Mouse (Mus musculus) forebrain, embryonic 16.5 days (tissue): ENCODE measurements around the gene Il4. TPM values are rescaled to one million over a fixed set of nuclear protein-coding genes. Genes with fewer than 3 reads are reported as not detected.

ENCODE experiments used
- ATAC-seq: fragments of 200-750 bp; cut with Nextera tagmentation; 2 replicates; pipeline ENCODE4 v1.8.0; 2017; ENCODE audit warnings: mild to moderate bottlenecking, moderate library complexity
- H3K27ac ChIP-seq: fragments of 300-500 bp; sonication (generic); 2 replicates; pipeline ENCODE4 v1.5.1; 2014; ENCODE audit warnings: low read length, control low read depth
- H3K27me3 ChIP-seq: fragments of 300-500 bp; sonication (generic); replicated peaks from 2 replicates; pipeline ENCODE4 v1.6.1; 2014; ENCODE audit warnings: low read length; ENCODE audit not compliant: control insufficient read depth, insufficient read depth
- H3K36me3 ChIP-seq: fragments of 300-500 bp; sonication (generic); 2 replicates; pipeline ENCODE4 v1.6.1; 2014; ENCODE audit not compliant: control insufficient read depth, insufficient read depth
- H3K4me1 ChIP-seq: fragments of 300-500 bp; sonication (generic); replicated peaks from 2 replicates; pipeline ENCODE4 v1.6.1; 2014; ENCODE audit warnings: low read length; ENCODE audit not compliant: control insufficient read depth, insufficient read depth
- H3K4me2 ChIP-seq: fragments of 300-500 bp; sonication (generic); 2 replicates; pipeline ENCODE4 v1.6.1; 2014; ENCODE audit warnings: mild to moderate bottlenecking, low read length, control low read depth
- H3K4me3 ChIP-seq: fragments of 300-500 bp; sonication (generic); replicated peaks from 2 replicates; pipeline ENCODE4 v1.5.1; 2014; ENCODE audit warnings: mild to moderate bottlenecking, low read length, control low read depth
- H3K9ac ChIP-seq: fragments of 300-500 bp; sonication (generic); replicated peaks from 2 replicates; pipeline ENCODE4 v1.6.1; 2014; ENCODE audit warnings: low read depth, low read length, control low read depth
- H3K9me3 ChIP-seq: fragments of 300-500 bp; sonication (generic); 2 replicates; pipeline ENCODE4 v1.6.1; 2016; ENCODE audit warnings: low read length; ENCODE audit not compliant: control insufficient read depth
- WGBS: fragments of 180-500 bp; shearing (Covaris S2); extraction: QIAGEN DNeasy Blood & Tissue Kit; methylation state at CpG from one replicate; pipeline ENCODE4 v1.1.7; 2014; 5-methylcytosine and 5-hydroxymethylcytosine counted together
- polyA plus RNA-seq: library from polyadenylated mRNA; unstranded; fragments of >200 nt; fragmentation: Nextera tagmentation; extraction: Ambion mirVana; gene quantifications from 2 replicates; pipeline ENCODE4 v1.2.1, GENCODE M21; 2015

Gene Il4
- polyA plus RNA-seq, 1 experiment from 2014 or later, result 3.0 TPM

DNA sequence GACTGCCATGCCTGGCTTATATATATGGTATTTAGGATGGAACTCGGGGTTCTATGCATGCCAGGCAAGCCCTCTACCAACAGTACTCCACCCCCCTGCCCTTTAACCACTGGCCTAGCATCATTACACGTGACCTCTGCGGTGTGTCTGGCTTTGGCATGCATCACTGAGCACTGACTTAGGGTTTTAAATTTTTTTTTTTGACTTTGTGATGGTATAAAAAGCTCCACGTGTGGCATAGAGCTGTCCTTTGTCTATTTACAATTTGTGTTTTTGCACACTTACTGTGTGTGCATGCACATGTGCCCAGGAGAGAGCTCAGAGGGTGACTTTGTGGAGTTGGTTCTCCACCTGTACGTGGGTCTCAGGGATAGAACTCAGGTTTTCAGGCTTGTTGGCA lies 25.5 kb upstream of the Il4 start:
- Histone ChIP-seq H3K4me1 (no peaks in the 10 kb centered on the region), H3K9ac (no peak overlapping the region), H3K27me3 (no peaks in the 10 kb centered on the region), H3K36me3 (no peaks in the 10 kb centered on the region), H3K27ac (no peak overlapping the region), H3K4me2 (no peak overlapping the region), H3K9me3 (no peaks in the 10 kb centered on the region), H3K4me3 (no peak overlapping the region)
- WGBS, result 75% methylated on average over 5 of the region's 5 CpGs
- no peak for ATAC-seq

- Histone ChIP-seq H3K4me1 (no peaks in the 10 kb centered on the region), H3K9ac (no peak overlapping the region), H3K4me2 (no peak overlapping the region), H3K9me3 (no peaks in the 10 kb centered on the region), H3K27me3 (no peaks in the 10 kb centered on the region; the same call in 1 of the 2 replicates), H3K36me3 (no peaks in the 10 kb centered on the region), H3K4me3 (no peak overlapping the region), H3K27ac (no peak overlapping the region)
- no peak for ATAC-seq
- WGBS, result 72% methylated on average over 12 of the region's 12 CpGs
These were observed 24.3 kb upstream of the Il4 start for GRCm38 (mm10) chr11:53642744-53643279.

- peaks cover 6% of the 10 kb centered on the region; the same call in 1 of the 2 replicates for H3K27me3 ChIP-seq
- no peak overlapping the region for H3K9ac ChIP-seq
- H3K4me3 ChIP-seq, result no peak overlapping the region
- no peaks in the 10 kb centered on the region for H3K36me3 ChIP-seq
- ATAC-seq, result no peak
- no peak overlapping the region for H3K4me2 ChIP-seq
- H3K4me1 ChIP-seq, result peaks cover 6% of the 10 kb centered on the region
- H3K27ac ChIP-seq, result no peak overlapping the region
- 83% methylated on average over 10 of the region's 10 CpGs for WGBS
- H3K9me3 ChIP-seq, result no peaks in the 10 kb centered on the region
These were observed 19.4 kb upstream of the Il4 start for GRCm38 (mm10) chr11:53637803-53638260.

- WGBS, result 23% methylated on average over 21 of the region's 21 CpGs
- ATAC-seq, result no peak
- Histone ChIP-seq H3K36me3 (no peaks in the 10 kb centered on the region), H3K27ac (no peak overlapping the region), H3K9me3 (no peaks in the 10 kb centered on the region), H3K4me3 (no peak overlapping the region), H3K9ac (no peak overlapping the region), H3K27me3 (peaks cover 6% of the 10 kb centered on the region; the same call in 1 of the 2 replicates), H3K4me2 (no peak overlapping the region), H3K4me1 (peaks cover 6% of the 10 kb centered on the region)
These were observed 18.8 kb upstream of the Il4 start for GRCm38 (mm10) chr11:53637046-53637802.

DNA sequence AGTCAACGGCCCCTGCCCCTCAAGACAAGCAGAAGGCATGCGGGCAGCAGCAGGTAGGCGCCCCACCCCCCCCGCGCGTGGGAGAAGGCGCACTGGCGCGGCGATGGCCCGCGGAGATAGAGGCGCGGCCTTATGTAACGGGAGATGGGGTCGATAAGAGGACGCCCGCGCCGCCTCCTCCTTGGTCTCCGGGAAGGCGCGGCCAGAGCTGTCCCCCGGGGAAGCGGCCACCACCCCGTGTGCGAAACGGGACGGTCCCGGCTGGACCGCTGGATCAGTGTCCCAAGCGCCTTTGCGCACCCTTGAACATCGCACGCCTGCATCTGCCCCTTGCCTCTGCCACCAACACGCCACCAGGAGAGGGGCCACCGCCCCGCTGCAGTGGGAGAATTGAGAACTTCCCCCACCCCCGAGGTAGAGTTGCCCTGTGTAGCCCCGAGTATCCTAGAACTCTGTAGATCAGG lies 17.7 kb upstream of the Il4 start:
- Histone ChIP-seq H3K4me3 (peak overlapping the region; percentile 39), H3K27ac (no peak overlapping the region), H3K9me3 (no peaks in the 10 kb centered on the region), H3K4me1 (peaks cover 6% of the 10 kb centered on the region), H3K4me2 (peak overlapping the region; percentile 63), H3K9ac (peak overlapping the region; percentile 48), H3K36me3 (no peaks in the 10 kb centered on the region), H3K27me3 (peaks cover 6% of the 10 kb centered on the region; the same call in 1 of the 2 replicates)
- ATAC-seq, result no peak
- WGBS, result 3% methylated on average over 36 of the region's 40 CpGs

DNA sequence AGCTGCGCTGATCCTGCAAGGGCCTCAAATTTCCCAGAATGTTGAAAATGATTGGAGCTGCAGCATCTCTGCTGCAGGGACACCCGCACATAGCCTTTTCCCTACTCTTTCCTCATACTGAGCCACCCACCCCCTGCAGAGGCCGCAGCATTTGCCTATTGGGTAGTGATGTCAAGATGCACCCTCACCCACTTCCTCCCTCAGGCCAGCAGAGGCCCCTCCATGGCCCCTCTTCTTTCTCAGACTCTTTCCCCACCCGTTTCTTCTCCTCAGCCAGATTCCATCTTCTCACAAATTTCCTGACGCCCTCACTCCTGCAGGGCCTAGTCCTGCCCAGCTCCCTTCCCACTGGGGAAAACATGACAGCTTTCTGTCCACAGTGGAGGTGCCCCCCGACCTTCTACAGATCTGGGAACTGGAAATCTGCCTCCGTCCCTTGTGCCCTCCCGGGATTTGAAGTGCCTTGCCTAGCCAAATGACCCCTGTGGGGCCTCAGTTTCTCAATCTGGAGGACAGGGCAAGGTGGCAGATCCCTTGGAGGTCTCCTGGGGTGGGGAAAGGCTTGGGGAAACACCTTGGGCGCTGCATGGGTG lies 17.2 kb upstream of the Il4 start:
- ATAC-seq, result no peak
- no peaks in the 10 kb centered on the region for H3K36me3 ChIP-seq
- H3K9ac ChIP-seq, result peak overlapping the region; percentile 48; the same call in 1 of the 2 replicates
- peaks cover 6% of the 10 kb centered on the region; the same call in 1 of the 2 replicates for H3K27me3 ChIP-seq
- WGBS, result 48% methylated on average over 9 of the region's 9 CpGs
- peaks cover 6% of the 10 kb centered on the region for H3K4me1 ChIP-seq
- peak overlapping the region; percentile 63 for H3K4me2 ChIP-seq
- H3K4me3 ChIP-seq, result peak overlapping the region; percentile 39
- H3K27ac ChIP-seq, result no peak overlapping the region
- H3K9me3 ChIP-seq, result no peaks in the 10 kb centered on the region

GRCm38 (mm10) chr11:53634556-53634955 lies 16.1 kb upstream of the Il4 start, which contains the start of gene Il13:
Gene Il13 (minus strand): TSS chr11:53634702.
- no peak for ATAC-seq

GRCm38 (mm10) chr11:53633644-53634043 lies 15.2 kb upstream of the Il4 start:
- Histone ChIP-seq H3K27ac (no peak overlapping the region), H3K9ac (no peak overlapping the region), H3K4me3 (no peak overlapping the region), H3K27me3 (peaks cover 6% of the 10 kb centered on the region; the same call in 1 of the 2 replicates), H3K4me2 (no peak overlapping the region), H3K4me1 (peaks cover 6% of the 10 kb centered on the region), H3K36me3 (no peaks in the 10 kb centered on the region), H3K9me3 (no peaks in the 10 kb centered on the region)
- WGBS, result 86% methylated on average over 7 of the region's 7 CpGs
- no peak for ATAC-seq

More at GRCm38 (mm10) chr11:53634556-53634955, 16.1 kb upstream of the Il4 start, which contains the start of gene Il13:
- Histone ChIP-seq H3K4me1 (peaks cover 6% of the 10 kb centered on the region), H3K9ac (no peak within 1 kb of the TSS), H3K4me3 (no peak within 1 kb of the TSS), H3K4me2 (no peak within 1 kb of the TSS), H3K27ac (no peak within 1 kb of the TSS), H3K9me3 (no peaks in the 10 kb centered on the region), H3K36me3 (no peaks in the 10 kb centered on the region), H3K27me3 (peaks cover 6% of the 10 kb centered on the region; the same call in 1 of the 2 replicates)
- 92% methylated on average over 8 of the region's 8 CpGs for WGBS

DNA sequence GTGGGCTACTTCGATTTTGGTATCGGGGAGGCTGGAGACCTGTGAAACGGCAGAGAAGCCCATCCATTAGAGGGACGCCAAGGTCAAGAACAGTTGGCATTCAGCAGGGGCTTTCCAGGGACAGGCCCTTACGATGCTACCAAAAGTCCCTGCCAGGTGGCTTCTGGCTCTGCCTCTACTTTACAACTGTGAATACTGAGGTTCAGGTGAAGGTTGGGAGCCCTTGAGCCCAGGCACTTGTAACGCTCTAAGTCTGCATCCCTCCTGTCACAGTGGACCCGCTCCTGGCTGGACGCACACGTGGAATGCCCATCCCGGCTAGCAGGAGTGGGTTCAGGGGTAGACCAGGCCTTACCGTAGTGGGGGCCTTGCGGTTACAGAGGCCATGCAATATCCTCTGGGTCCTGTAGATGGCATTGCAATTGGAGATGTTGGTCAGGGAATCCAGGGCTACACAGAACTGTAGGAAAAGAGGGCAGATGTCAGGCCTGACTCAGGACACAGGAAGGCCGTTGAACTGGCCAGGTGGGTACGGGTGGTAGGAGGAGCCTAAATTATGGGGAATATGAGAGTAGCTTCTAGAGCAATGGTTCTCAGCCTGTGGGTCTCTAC lies 13.8 kb upstream of the Il4 start:
- no peak for ATAC-seq
- WGBS, result 72% methylated on average over 14 of the region's 14 CpGs
- H3K4me2 ChIP-seq, result no peak overlapping the region

More for the DNA sequence above, 13.8 kb upstream of the Il4 start:
- Histone ChIP-seq H3K9ac (no peak overlapping the region), H3K27me3 (0 out of 2 replicates have a peak, but pooled peaks cover 6% of the 10 kb centered on the region), H3K36me3 (no peaks in the 10 kb centered on the region), H3K4me1 (peaks cover 6% of the 10 kb centered on the region), H3K27ac (no peak overlapping the region), H3K9me3 (no peaks in the 10 kb centered on the region), H3K4me3 (no peak overlapping the region)
